Mouse (Mus musculus) urinary bladder, adult 2 months (tissue): Measurements from ENCODE around the gene Klhl12. TPM values are rescaled to one million over a fixed set of nuclear protein-coding genes. Genes with fewer than 3 reads are reported as not detected.
"Not testable (repeated sequence)": the region's sequence is repeated elsewhere in the genome, so short reads cannot be mapped to it uniquely, and the experiment has no call there.

ENCODE experiments used
- DNase-seq: peaks from one replicate; pipeline ENCODE4 v3.0.0; 2022; ENCODE audit warnings: low spot score
- polyA plus RNA-seq: library from polyadenylated mRNA; depleted of rRNA; stranded (reverse); fragments of >200 nt; gene quantifications from 2 replicates; pipeline ENCODE4 v1.2.3, GENCODE M21; 2012; rRNA removed

Klhl12 gene
- polyA plus RNA-seq, 1 experiment = 15.2 TPM

DNA sequence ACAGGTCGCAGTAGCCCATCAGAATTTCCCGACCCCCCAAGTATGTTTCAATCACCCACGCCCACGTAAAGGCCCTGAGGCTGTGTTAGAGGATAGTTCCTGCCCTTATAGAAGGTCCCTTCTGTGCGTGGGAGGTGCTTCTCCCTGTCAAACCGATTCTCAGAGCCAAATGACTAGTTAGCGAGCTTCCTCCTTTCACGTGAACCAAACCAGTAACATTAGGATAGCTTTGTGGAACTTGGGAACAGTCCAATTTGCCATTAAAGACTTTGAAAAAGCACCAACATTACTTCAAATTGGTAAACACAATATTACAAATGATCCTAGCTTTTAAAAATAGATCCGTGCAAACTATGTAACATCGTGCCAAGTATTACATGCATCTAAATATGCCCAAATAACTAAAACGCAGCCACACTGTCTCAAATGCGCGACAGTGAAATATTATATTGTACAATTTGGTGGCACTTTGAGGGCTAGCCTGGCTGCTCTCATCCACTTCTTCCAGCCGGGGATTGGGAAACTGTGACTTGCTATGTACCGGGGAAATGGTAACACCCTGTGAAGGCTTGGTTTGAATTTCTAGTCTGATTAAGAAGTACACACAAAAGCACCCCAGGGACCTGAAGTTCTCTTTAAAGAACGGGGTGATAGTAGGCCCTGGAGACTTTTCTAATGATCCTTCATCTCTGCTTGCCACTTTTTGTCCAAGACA, 58.7 kb downstream of the Klhl12 start:
- DNase-seq = no peak

- DNase-seq = no peak
Measured at GRCm38 (mm10) chr1:134515891-134516290, 60.6 kb downstream of the Klhl12 start.

GRCm38 (mm10) chr1:134516491-134517198, 61.3 kb downstream of the Klhl12 start:
- DNase-seq = no peak

- DNase-seq = not testable (repeated sequence)
Measured at GRCm38 (mm10) chr1:134517841-134518240, 62.5 kb downstream of the Klhl12 start.

DNA sequence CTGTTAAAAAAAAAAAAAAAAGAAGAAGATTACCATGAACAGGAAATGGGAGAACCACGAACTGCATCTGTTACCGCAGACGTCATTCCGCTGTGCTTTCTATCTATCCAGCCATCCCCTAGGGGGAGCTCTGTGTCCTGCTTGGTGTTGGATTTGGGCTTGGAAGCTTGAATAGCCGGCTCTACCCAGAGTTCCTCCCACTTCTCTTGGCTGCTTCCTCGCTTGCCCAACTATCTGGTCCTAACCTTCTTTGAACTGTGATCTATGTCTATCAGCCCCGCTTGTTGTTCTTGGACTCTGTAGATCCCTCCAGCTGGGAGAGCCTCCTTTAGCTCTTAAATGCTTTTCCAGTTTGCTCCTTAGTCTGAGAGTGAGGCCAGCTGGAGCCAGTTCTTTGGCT, 63.3 kb downstream of the Klhl12 start:
- peak; percentile 49 for DNase-seq

GRCm38 (mm10) chr1:134519201-134519600, 63.9 kb downstream of the Klhl12 start:
- DNase-seq = not testable (repeated sequence)

DNA sequence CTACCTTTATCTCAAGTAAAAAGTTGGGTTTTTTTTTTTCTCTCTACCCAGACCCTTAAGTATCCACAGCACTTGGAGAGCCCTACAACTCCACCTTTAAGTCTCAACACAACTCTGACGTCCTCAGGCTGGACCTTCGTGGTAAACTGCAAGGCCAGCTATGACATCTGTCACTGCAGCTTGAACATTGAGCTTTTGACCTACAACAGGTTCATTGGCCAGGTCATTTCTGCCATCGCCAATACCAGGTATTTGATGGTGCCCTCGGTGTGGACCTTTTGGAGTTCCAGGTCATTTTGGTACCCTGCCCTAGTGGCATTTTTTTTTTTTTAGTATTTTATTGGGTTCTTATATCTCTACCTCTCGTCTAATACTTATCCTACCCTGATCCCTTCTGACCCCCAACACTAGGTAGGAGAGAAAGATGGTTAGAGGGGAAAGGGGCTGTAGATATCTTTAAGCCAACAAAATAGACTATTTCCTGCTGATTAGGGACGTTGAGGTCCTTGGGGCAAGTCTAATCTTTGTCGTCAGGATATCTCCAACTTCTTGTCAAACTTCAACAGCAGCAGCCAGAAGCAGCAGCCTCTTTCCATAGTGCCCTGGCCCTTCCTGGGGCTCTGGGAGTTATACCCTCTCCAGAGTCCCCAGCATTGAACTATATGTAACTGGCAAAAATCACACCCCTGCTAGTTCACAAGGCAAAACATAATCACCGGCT, 64.8 kb downstream of the Klhl12 start:
- no peak for DNase-seq

DNA sequence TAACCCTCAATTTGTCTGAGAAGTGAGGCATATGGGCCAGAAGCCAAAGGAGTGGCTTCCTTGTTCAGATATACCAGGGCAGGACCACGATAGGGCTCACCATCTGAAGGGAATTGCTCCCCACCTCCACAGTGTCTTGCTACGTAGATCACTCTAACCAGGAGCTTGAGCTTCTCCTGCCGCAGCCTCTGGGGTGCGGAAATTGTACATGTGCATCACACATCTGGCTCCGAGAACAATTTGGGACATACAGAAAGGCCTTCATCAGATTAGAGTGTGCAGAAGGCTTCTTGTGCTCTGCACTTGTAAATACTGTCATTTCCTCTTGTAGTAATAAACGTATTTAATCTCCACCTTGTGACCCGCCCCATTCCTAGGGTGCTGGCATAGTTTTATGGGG, 65.8 kb downstream of the Klhl12 start:
- no peak for DNase-seq

DNA sequence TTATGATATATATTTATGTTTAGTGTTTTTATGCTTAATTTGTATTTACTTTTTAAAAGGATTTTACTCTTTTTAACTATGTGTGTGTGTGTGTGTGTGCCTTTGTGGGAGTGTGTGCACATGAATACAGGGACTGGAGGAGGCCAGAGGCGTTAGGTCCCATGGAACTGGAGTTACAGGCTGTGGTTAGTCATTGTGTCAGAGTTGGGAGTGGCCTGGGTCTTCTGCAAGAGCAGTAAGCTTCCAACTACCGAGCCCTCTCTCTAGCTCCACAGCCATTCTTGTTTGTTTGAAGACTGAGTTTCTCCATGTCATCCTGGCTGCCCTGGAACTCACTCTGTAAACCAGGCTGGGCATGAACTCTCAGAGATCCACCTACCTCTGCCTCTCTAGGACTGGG, 67.0 kb downstream of the Klhl12 start:
- DNase-seq = no peak

DNA sequence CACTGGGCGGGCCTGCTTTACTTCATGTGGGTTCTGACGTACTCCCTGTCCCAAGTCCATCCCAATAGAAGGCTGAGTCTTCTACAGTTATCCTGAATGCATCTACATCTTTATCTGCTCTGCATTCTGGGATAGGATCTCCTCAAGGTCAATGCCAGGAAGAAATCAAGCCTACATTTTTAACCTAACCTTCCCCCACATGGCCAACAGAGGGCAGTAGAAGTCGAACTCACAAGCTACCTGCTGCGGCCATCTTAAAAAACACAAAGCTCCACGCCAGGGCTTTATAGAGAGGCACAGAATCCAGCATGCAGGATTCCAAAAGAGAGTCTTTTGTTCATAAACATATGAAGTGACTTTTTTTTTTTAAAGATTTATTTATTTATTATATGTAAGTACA, 69.1 kb downstream of the Klhl12 start:
- DNase-seq = no peak

DNA sequence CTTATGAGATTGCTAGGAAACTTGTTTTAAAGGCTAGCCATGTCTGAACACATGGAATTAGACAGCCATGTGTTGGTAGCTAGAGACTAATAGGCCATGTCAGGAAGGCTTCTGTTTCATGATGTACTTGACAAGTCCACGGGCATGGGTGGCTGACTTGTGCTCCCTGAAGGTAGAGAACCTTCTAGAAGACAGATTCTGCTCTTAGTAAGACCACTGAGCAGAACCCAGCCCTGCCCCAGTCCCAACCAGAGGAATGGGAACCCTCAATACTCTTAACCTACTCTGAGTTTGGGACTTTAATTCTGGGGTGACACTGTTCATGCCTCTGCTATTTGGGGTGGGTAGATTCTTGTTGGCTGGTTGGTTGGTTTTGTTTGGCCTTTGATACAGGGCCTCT, 69.7 kb downstream of the Klhl12 start:
- DNase-seq = no peak

GRCm38 (mm10) chr1:134526752-134527151, 71.4 kb downstream of the Klhl12 start:
- no peak for DNase-seq

GRCm38 (mm10) chr1:134530618-134531017, 75.3 kb downstream of the Klhl12 start:
- DNase-seq = no peak

DNA sequence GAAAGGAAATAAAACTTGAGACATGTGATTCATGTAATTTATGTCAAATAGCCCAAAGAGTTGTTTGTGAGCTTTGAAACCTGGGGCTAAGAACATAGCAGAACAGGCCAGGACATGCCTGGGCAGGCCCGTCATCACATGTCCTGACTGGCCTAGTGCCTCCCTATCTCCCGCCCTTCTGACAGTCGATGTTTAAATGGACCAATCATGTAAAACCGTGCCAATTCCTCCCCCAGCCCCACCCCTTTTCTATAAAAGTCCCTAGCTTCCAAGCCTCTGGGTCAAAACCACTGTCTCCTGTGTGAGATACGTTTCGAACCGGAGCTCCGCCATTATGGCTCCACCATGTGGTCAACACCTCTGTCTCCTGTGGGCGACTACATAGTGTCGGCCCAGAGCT, 78.4 kb downstream of the Klhl12 start:
- DNase-seq = not testable (repeated sequence)

- no peak for DNase-seq
Measured at GRCm38 (mm10) chr1:134535054-134535453, 79.7 kb downstream of the Klhl12 start.

GRCm38 (mm10) chr1:134535513-134535912, 80.2 kb downstream of the Klhl12 start:
- DNase-seq = no peak

- DNase-seq = no peak
Measured at GRCm38 (mm10) chr1:134540610-134541009, 85.3 kb downstream of the Klhl12 start.

Other genes starting within 250 kb of the Klhl12 start
- 6.2 and 7.2 TPM in 2 replicates for gene Adora1, start 220.1 kb upstream of the Klhl12 start, polyA plus RNA-seq
- gene Myog, start 165.5 kb upstream of the Klhl12 start, polyA plus RNA-seq = not detected in 2 replicates
- 8.4 and 8.6 TPM in 2 replicates for gene Ppfia4, start 122.6 kb upstream of the Klhl12 start, polyA plus RNA-seq
- gene Tmem183a, start 93.6 kb upstream of the Klhl12 start, polyA plus RNA-seq = 55.4 and 57.5 TPM in 2 replicates
- not detected in 2 replicates for gene 4933406M09Rik, start 69.6 kb upstream of the Klhl12 start, polyA plus RNA-seq
- gene Cyb5r1, start 50.0 kb upstream of the Klhl12 start, polyA plus RNA-seq = 41.1 and 41.7 TPM in 2 replicates
- gene Adipor1, start 40.2 kb upstream of the Klhl12 start, polyA plus RNA-seq = 77.7 and 87.7 TPM in 2 replicates
- 21.6 and 24.7 TPM in 2 replicates for gene Rabif, start 39.1 kb downstream of the Klhl12 start, polyA plus RNA-seq
- 0.12 and 0.29 TPM in 2 replicates for gene Mgat4e, start 94.2 kb downstream of the Klhl12 start, polyA plus RNA-seq
- gene Kdm5b, start 104.6 kb downstream of the Klhl12 start, polyA plus RNA-seq = 24.4 and 28.6 TPM in 2 replicates
- gene Syt2, start 191.1 kb downstream of the Klhl12 start, polyA plus RNA-seq = 0.08 and 0.16 TPM in 2 replicates